Mouse (Mus musculus): ENCODE measurements around the gene Il10rb.

The Il10rb gene

DNA sequence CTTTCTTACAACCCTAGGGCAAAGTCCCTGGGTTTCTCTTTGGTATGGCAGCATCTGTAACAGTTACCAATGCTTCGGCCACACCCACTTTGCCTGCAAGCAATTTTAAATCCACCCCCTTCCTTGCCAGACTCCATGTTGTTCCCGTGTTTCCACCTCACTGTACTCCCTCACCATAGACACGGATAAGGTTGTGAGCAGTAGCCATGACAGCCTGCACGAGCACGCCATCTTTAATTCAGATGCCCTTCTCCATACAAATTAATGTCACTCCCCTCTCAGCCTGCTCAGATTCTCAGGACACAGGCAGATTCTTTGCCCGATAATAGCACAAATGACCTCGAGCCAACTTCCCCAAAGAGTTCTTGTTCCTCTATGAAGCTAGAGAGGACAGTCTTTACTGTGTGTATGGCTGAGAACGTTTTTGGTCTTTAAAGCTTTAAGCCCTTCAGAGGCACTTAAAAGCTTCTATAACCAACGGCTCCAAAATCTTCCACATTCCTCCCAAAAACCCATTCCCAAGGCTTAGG is 23.6 kb upstream of the Il10rb start:
- no peak for DNase-seq (ENCODE audit: low read depth, low spot score)

DNA sequence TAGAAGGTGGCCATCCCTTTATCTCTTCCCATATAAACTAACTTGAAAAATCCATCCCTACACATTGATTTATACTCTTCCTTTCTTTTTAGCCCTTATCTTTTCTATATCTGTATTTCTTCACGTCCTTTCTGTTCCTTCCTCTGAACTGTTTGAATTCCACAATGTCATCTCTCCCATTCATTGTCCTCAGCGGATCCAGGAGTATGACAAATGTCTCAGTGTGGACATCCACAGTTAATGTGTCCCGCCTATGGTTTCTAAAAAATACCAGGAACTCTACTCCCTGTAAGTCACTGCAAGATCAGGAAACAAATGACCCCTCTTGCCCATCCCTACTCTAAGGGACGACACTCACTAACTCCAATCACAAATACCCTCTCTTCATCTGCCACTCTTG is 21.7 kb upstream of the Il10rb start:
- DNase-seq (ENCODE audit: low read depth, low spot score), result no peak

DNA sequence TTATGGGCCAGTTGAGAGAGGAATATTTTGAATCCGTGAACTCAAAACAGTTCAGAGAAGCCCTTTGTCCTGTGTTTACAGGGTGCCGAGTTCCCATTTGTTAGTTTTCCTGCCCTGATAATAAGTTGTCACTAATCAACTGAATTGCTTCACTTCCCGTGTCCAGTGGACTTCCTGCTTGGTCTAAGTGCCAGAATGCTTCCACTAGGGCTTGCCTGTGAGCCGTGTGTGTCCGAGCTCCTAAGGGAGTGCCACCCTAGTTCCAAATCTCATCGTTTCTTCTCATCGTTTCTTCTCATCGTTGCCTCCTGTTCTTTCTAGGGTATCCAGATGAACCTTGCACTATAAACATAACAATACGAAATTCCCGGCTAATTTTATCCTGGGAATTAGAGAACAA is 20.3 kb upstream of the Il10rb start:
- no peak for DNase-seq (ENCODE audit: low read depth, low spot score)

DNA sequence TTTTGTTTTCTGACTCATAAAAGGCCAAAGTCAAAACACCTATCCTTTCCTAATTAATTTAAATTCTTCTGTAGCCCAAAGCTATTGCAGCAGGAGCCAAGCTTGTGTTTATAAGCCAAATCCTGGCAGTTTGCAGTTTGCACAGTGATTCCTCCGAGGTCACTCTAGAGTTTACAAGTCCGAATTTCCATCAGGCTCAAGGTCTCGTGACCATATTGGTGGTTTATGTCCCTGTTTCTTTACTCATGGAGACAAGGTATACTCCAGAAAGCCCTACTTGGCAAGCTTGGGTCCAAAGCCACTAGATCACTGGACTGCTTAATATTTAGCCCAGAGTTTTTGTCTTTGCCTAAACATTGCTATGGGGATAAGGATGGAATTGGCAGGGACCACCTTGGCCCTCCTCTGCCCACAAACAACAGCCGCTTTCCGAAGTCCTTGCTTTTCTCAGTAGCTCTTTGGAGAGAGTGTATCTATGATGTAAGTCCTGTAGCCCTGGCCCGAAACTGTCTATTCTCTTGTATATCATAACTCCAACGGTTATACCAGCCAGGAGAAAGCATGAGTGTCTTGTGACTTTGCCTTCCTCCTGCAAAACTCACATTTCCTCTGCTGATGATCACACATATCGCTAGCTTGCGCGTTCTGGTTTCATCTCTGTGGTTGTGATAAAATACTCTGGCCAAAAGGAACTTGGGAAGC is 19.4 kb upstream of the Il10rb start:
- DNase-seq (ENCODE audit: low read depth, low spot score), result no peak

- no peak for DNase-seq (ENCODE audit: low read depth, low spot score)
Observed at GRCm38 (mm10) chr16:91387121-91387486, 18.9 kb upstream of the Il10rb start.

GRCm38 (mm10) chr16:91390100-91390499 is 15.9 kb upstream of the Il10rb start:
- peak; percentile 88 for DNase-seq (ENCODE audit: low read depth, low spot score)

GRCm38 (mm10) chr16:91391421-91391820 is 14.5 kb upstream of the Il10rb start, which contains the start of gene Gm21970:
Gm21970 (plus strand) TSS chr16:91391721.
- DNase-seq (ENCODE audit: low read depth, low spot score), result no peak

DNA sequence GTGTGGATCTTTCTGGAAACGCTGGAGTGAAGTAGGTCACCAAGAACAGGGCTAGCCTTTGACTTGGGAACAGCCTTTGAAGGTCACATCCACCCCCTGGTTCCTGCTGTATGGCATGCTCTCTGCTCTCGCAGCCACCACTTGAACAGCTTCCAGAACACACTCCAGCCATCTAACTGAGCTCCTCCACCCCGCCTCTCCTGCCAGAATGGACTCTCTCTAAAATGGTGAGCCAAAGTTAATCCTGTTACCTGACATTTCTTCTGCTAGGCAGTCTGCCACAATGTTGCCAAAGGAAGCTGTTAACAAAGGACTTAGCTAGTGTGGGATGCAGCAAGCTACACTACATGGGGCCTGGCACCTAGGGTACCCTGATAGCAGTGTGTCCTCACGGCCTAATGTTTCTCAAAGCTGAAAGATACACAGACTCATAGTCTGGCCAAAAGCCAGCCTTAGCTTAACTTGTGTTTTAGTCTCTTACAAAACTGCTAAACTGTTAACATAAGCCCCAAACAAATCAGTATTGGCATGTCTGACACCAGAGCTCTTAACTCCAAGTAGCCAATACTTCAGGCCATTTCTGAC is 11.0 kb upstream of the Il10rb start:
- no peak for DNase-seq (ENCODE audit: low read depth, low spot score)

DNA sequence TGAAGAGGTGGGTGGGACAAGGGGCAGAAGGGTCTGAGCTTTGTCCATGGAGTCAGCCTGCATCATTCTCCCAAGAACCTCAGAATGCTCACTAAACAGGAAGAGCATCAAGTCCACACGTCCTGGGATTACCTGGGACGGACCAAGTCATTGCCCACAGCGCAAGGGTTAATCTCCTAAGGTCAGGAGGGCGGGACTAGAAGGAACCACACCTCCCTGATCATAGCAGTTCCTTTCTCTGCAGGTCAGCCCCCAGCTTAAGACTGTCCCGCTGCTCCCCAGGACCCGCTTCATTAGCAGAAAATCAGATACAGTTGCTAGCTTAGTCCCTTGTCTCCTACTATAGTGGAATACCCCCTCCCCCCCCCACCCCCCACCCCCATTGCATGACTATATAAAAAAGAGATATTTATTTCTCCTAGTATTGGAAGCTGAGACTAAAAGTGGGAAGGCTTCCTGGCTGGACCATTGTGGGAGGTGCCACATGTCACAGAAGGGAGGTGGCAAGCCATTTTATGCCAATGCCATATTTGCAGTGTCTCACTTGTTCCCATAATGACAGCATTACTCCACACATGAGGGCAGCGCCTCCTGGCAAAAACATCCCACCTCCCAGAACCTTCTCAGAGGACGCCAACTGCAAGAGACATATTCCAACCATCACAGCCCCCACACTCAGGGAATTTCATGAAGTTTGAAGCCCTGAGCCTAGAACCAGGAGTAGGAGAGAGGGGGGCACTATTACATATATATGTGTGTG is 10.2 kb upstream of the Il10rb start:
- no peak for DNase-seq (ENCODE audit: low read depth, low spot score)

GRCm38 (mm10) chr16:91396844-91397537 is 9.0 kb upstream of the Il10rb start:
- DNase-seq (ENCODE audit: low read depth, low spot score), result no peak

DNA sequence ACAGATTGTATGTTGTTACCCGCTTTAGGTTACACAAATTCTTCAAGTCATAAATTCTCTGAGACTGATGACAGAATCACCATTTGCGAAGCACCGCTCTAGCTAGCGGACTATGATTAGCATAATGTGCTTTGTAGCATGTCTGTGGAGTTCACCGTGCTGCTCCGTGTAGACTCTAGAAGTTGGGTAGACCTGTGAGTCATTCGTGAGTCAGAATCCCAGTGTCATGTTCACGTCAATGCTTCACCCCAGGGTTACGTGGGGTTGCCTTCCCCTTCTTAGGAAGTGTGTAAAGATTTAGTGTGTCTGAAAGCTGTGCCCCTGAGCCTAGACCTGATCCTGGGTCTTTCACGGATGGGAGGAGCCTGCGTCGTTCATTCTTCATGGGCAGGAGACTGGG is 7.9 kb upstream of the Il10rb start:
- DNase-seq (ENCODE audit: low read depth, low spot score), result no peak

DNA sequence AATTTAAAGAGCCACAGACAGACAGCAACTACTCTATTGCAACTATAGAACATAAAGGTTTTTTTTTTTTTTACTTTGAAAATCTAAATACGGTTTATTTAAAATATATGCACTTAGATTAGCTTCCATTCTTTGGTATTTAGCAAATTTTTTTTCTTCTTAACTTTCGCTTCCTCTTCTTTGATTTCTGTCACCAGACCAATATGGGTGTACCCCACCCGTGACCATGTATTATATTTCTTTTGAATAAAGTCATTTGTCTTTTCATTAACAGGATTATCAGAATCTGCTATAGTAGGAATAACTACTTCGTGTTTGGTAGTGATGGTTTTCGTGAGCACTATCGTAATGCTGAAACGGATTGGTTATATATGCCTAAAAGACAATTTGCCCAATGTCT is 7.0 kb upstream of the Il10rb start:
- DNase-seq (ENCODE audit: low read depth, low spot score), result no peak

GRCm38 (mm10) chr16:91401569-91402165 is 4.3 kb upstream of the Il10rb start:
- DNase-seq (ENCODE audit: low read depth, low spot score), result no peak

GRCm38 (mm10) chr16:91403784-91404183 is 2.2 kb upstream of the Il10rb start:
- DNase-seq (ENCODE audit: low read depth, low spot score), result no peak

DNA sequence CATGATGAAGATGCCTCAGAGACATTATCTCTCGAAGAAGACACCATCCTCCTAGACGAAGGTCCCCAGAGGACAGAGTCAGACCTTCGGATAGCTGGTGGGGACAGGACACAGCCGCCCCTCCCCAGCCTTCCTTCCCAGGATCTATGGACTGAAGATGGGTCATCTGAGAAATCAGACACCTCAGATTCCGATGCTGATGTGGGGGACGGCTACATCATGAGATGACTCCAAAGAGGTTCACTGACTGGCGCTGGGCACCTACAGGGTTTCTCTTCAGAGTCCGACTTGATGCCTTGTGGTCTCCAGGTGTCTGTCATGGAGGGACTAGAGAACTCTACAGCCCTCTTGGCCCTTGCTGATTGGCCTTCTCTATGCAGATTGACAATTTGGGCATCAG is 1.8 kb upstream of the Il10rb start:
- DNase-seq (ENCODE audit: low read depth, low spot score), result no peak

- DNase-seq (ENCODE audit: low read depth, low spot score), result no peak
Observed at GRCm38 (mm10) chr16:91404828-91405577, 961 bp upstream of the Il10rb start.

- DNase-seq (ENCODE audit: low read depth, low spot score), result no peak
Observed at GRCm38 (mm10) chr16:91406585-91407220, 739 bp downstream of the Il10rb start.

DNA sequence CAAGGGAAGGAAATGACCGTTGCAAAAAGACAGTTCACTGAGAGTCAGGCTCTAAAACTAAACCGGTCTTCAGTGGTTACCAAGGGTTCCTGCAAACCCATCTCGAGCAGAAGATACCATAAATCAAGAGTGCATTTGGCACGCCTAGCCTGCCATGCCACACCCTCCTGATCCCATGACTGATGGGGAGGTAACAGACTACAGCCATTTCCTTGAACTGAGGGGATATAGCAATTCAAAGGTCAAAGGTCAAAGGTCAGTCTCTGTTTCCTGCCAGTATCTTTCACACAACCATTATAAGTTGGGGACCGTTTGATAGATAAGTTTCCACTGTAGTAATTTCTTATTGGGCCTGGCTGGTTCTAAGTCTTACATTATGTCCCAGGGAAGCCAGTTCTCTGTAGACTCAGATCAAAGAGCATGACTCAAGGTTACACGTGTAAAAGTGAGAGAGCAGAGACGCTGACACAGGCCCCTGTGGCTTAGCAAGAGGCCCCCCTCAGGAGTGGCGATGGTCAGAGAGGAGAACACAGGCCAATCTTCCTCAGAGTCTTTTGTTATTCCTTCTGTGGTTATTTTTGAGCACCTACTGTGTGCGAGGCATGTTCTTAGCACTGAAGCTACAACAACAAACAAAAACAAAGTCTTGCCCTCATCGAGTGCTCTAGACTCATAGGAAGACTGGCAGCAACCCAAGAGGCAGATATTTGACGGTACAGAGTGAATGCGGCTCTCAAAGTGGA is 7.3 kb downstream of the Il10rb start:
- DNase-seq (ENCODE audit: low read depth, low spot score), result peak; percentile 58

DNA sequence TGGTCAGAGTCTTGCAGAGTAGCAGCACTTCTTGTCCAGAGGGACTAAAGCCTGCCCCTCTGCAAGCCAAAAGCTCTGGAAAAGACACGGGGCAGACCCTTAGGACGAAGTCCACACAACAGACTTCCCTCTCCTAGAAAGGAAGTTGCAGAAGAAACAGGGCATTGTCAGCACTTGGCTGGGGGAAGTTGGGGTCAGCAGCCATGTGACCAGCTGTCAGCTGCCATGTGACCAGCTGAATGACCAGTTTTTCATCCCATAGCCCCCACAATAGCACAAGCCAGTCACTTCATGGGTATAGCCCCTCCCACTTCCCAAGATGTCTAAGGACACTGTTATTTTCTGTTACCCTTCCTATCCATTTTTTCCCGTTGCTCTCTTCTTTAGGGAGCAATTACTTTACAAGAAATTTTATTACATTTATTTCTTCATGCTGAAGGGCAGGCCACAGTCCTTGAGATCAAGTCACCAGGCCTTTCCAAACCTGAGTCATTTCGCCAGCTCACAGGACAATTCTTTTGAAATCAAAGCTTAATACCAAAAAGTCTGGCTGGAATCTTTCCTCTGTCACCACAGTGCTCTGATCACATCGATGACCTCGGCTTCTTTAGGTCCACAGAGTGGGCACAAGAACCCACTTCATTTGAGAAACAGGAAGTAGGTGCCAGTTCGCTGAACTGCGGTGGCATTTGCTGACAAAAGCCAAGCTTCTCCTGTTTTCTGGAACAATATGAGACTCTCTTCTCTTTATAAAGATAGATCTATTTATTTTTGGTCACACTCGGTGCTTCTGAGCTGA is 9.6 kb downstream of the Il10rb start:
- no peak for DNase-seq (ENCODE audit: low read depth, low spot score)

All from R1 (cell line).